Mouse (Mus musculus) erythroblast, embryonic 14.5 days (primary cell): ENCODE results near the gene Slco1b2. TPM values are rescaled to one million over a fixed set of nuclear protein-coding genes. Genes with fewer than 3 reads are reported as not detected.

Experiments
- H3K27me3 ChIP-seq: 2 replicates; pipeline ENCODE4 v1.6.1; 2012; ENCODE audit warnings: inconsistent platforms; ENCODE audit not compliant: control insufficient read depth
- H3K36me3 ChIP-seq: 2 replicates; pipeline ENCODE4 v1.6.1; 2012; ENCODE audit warnings: mild to moderate bottlenecking, inconsistent platforms; ENCODE audit not compliant: control insufficient read depth
- H3K4me1 ChIP-seq: 2 replicates; pipeline ENCODE4 v1.6.1; 2012; ENCODE audit warnings: inconsistent platforms; ENCODE audit not compliant: control insufficient read depth
- H3K4me3 ChIP-seq: replicated peaks from 2 replicates; pipeline ENCODE3; 2012; ENCODE audit warnings: moderate library complexity, mild to moderate bottlenecking, inconsistent platforms
- H3K9me3 ChIP-seq: 2 replicates; pipeline ENCODE4 v1.6.1; 2012; ENCODE audit warnings: low read length, inconsistent platforms, mixed read lengths; ENCODE audit not compliant: control insufficient read depth
- GATA1 ChIP-seq: IDR thresholded peaks from 2 replicates; pipeline ENCODE4 v1.6.1; 2012; ENCODE audit warnings: low read length, inconsistent platforms, mixed read lengths
- TAL1 ChIP-seq: IDR thresholded peaks from 3 replicates; pipeline ENCODE4 v1.6.1; 2012; ENCODE audit warnings: low read length, inconsistent platforms, mixed read lengths
- polyA plus RNA-seq: library from polyadenylated mRNA; stranded (reverse); fragments of >175 nt; gene quantifications from 2 replicates; pipeline ENCODE4 v1.2.3, GENCODE M21; 2012

The Slco1b2 gene
- polyA plus RNA-seq, 1 experiment = not detected

DNA sequence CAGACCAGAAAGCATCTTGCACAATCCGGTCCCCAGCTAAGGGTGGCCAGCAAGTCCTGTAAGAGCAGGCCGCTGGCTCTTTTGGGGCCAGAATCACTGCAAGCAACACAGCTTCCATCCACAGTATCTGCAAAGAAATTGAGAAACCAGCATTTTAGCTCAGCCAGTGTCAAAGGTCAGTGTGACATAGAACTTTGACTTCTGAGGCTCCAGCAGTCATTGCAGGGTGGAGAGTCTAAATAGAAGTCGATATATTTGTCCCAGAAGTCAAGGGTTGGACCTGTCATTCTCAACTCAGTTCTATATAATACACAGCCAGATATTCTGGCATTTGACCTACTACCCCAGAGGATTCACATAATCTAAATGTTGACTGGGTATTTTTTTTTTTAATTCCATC is 14.0 kb upstream of the Slco1b2 start:
- no peaks in the 10 kb centered on the region for H3K36me3 ChIP-seq
- TF ChIP-seq GATA1 (no peak), TAL1 (no peak)
- H3K4me3 ChIP-seq = no peak overlapping the region
- no peaks in the 10 kb centered on the region for H3K4me1 ChIP-seq
- no peaks in the 10 kb centered on the region for H3K9me3 ChIP-seq
- no peaks in the 10 kb centered on the region for H3K27me3 ChIP-seq

DNA sequence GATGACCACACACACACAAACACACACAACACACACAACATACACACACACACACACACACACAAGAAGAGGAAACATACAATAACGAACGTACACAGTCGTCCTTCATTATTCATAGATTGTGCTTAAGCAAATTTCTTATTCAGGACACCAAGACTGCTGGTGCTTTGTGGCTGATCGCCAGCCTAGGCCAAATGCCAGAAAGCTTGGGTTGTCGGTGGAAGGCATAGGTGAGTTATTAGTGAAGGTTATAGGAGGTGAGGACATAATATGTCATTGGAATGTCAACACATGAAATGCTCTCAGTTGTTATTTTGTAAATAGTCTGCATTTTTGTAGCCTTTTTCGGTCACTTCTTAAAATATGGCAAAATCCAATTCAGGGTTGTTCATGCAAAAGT is 3.6 kb downstream of the Slco1b2 start:
- Histone ChIP-seq H3K36me3 (no peaks in the 10 kb centered on the region), H3K4me1 (no peaks in the 10 kb centered on the region), H3K27me3 (no peaks in the 10 kb centered on the region), H3K4me3 (no peak overlapping the region), H3K9me3 (peaks cover 4% of the 10 kb centered on the region; the same call in 1 of the 2 replicates)
- no peak for TF ChIP-seq GATA1
- TF ChIP-seq TAL1 = no peak

DNA sequence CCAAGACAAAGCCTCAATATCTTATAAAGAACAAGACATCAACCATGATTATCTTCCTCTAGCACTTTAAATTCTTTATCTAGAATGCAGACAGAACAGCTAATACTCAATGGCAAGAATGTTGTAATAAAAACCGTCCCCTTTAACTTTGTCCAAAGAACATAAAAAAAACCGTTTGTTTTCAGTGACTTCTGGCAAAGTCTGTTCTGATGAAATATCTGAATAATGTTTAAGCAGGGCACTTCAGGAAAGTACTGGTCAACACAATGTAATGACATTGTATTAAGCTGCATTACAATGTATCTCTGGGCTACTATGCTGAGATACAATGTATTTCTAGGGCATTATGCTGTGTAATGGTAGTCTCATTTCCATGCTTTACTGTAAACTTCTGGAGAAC is 5.9 kb downstream of the Slco1b2 start:
- Histone ChIP-seq H3K36me3 (no peaks in the 10 kb centered on the region), H3K27me3 (no peaks in the 10 kb centered on the region), H3K4me3 (no peak overlapping the region), H3K9me3 (peaks cover 4% of the 10 kb centered on the region; the same call in 1 of the 2 replicates), H3K4me1 (no peaks in the 10 kb centered on the region)
- TF ChIP-seq TAL1 = no peak

DNA sequence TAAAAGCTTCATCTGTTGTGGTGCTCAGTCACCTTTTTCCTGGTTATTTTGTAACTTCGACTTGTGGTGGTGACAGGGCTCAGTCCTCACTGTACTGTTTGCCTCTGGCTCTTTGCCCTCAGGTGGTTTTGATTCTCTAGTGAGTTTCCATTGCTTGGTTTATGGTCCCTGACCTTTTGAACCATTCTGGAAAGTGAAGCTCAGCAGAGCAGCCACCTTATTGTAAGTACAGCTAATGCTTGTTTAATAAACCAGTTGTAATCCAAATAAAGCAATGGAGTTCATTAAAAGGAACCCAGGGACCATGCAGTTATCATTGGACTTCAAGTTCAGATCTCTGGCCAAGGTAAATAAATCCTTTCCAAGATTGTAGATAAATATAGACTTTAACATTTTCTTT is 11.3 kb downstream of the Slco1b2 start:
- H3K36me3 ChIP-seq = no peaks in the 10 kb centered on the region
- no peaks in the 10 kb centered on the region for H3K27me3 ChIP-seq
- TF ChIP-seq TAL1 (no peak), GATA1 (no peak)
- no peak overlapping the region for H3K4me3 ChIP-seq
- no peaks in the 10 kb centered on the region for H3K4me1 ChIP-seq
- H3K9me3 ChIP-seq = no peaks in the 10 kb centered on the region; the same call in 1 of the 2 replicates

DNA sequence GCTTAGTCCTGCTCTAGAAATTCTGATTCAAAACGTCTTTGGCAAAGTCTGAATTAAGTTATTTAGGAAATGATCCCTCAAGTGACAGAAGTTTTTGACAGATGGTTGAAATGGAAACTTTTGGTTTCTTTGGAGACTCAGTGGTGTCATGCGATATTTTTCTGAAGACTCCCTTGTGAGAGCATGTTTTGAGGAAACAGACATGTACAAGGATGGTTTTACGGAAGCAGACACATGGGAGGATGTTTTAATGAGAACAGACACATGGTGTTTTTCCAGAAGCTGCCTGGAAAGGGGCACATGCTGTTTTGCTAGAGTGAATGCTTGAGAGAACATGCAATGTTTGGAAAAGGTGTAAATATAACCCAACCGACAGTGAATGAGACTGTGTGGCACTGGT is 57.7 kb downstream of the Slco1b2 start:
- TF ChIP-seq TAL1 (no peak), GATA1 (no peak)
- no peaks in the 10 kb centered on the region for H3K4me1 ChIP-seq
- H3K36me3 ChIP-seq = no peaks in the 10 kb centered on the region
- H3K4me3 ChIP-seq = no peak overlapping the region
- no peaks in the 10 kb centered on the region for H3K27me3 ChIP-seq
- H3K9me3 ChIP-seq = 0 out of 2 replicates have a peak, but pooled peaks cover 2% of the 10 kb centered on the region

DNA sequence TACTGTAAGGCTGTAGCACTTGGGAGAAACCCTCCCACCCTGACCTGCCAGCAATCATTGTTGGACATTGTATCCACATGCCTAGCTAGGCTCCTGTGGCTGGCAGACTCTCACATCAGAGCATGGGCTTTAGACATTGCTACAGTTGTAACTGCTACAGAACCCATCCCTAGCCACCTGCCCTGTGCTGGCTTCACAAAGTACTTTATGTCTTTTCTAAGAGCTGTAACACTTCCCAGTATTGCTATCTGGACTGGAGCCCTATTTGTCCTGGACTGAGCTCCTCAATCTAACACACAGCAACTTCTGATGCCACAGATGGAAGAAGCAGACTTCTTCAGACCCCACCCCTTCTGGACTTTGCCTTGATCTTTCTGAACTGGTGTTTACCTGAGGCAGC is 61.9 kb downstream of the Slco1b2 start:
- Histone ChIP-seq H3K4me1 (no peaks in the 10 kb centered on the region), H3K4me3 (no peak overlapping the region), H3K9me3 (peaks cover 2% of the 10 kb centered on the region; the same call in 1 of the 2 replicates), H3K27me3 (no peaks in the 10 kb centered on the region), H3K36me3 (no peaks in the 10 kb centered on the region)
- TF ChIP-seq GATA1 (no peak), TAL1 (no peak)

Other genes with a start within 250 kb of the Slco1b2 start
- not detected in 2 replicates for gene Slco1c1, start 105.2 kb upstream of the Slco1b2 start, polyA plus RNA-seq
- gene Gm5724, start 144.3 kb downstream of the Slco1b2 start, polyA plus RNA-seq = not detected in 2 replicates
- not detected in 2 replicates for gene Slco1a4, start 226.7 kb downstream of the Slco1b2 start, polyA plus RNA-seq